Mouse (Mus musculus) adrenal gland, adult 2 months (tissue): Measurements from ENCODE around the gene Fam20c. TPM values are rescaled to one million over a fixed set of nuclear protein-coding genes. Genes with fewer than 3 reads are reported as not detected.
A peak's percentile ranks its signal among the peaks of the same experiment; 100 is the strongest.

Source experiments
- DNase-seq: peaks from one replicate; pipeline ENCODE4 v3.0.0; 2021
- polyA plus RNA-seq: library from polyadenylated mRNA; depleted of rRNA; stranded (reverse); fragments of >200 nt; gene quantifications from 2 replicates; pipeline ENCODE4 v1.2.3, GENCODE M21; 2012
- total RNA-seq, 2 experiments: library from RNA; stranded (reverse); gene quantifications; 2 replicates each; pipeline ENCODE4 v1.2.3; 2021

Gene Fam20c
- total and polyA plus RNA-seq, 3 experiments = 8.4 to 37.7 (median 20.5) TPM

GRCm38 (mm10) chr5:138756311-138757085 lies 2.2 kb downstream of the Fam20c start:
- peak; percentile 45 for DNase-seq

DNA sequence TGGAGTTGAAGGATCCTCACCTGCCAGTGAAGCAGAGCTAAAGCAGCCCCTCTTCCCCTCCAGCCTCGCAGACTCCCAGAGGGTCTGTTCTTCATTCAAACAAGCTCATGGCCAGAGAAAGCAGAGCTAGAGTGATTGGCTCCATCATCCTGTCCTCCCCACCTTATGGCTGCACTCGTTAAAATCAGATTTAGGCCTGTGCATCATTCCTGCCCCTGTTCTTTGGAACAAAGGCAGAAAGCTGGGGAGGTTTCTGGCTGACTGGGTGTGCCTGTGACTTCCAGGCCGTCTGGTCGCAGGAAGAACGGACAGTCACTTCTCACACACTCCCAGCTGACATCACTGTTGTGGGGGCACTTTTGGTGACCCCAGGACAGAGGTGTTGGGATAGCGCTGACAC lies 2.8 kb downstream of the Fam20c start:
- DNase-seq = no peak

GRCm38 (mm10) chr5:138757616-138758015 lies 3.3 kb downstream of the Fam20c start:
- no peak for DNase-seq

GRCm38 (mm10) chr5:138758533-138758932 lies 4.2 kb downstream of the Fam20c start:
- no peak for DNase-seq

- no peak for DNase-seq
These were observed 7.6 kb downstream of the Fam20c start for GRCm38 (mm10) chr5:138761836-138762334.

DNA sequence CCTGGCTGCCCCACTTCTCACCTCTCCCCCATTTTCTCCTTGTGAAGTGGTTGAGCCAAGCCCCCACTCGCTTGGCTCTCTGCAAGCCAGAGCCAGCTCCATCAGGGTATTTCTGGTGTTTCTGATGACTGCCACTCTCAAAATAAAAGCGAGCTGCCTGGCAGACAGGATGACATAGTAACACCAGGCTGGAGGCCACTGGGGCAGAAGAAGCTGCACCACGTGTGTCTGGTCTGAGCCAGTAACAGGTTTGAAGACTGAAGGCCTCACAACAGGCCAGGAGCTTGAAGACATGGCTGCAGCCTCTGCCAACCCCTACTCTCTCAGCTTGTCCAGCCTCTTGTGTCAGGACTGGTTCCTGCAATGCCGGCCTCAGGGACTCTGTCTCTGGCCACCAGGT lies 8.0 kb downstream of the Fam20c start:
- no peak for DNase-seq

DNA sequence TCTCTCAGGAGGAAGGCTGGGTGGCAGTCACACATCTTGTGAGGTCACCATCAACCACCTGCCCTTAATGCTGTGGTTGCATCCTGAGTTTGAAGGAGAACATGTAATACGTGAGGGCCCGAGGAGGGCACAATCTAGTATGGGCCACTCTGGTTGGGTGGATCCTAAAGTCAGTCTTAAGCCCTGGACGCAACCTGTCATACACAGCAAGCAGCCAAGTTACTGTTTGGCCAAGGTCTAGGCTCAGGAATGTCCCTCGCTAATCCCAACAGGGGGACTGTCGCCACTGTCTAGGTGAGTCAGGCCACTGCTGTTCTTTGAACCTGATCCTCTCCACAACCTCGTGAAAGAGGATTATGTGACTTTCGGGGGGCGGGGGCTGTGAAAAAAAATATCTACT lies 10.3 kb downstream of the Fam20c start:
- no peak for DNase-seq

- no peak for DNase-seq
These were observed 13.3 kb downstream of the Fam20c start for GRCm38 (mm10) chr5:138767650-138768049.

- no peak for DNase-seq
These were observed 14.4 kb downstream of the Fam20c start for GRCm38 (mm10) chr5:138768704-138769103.

DNA sequence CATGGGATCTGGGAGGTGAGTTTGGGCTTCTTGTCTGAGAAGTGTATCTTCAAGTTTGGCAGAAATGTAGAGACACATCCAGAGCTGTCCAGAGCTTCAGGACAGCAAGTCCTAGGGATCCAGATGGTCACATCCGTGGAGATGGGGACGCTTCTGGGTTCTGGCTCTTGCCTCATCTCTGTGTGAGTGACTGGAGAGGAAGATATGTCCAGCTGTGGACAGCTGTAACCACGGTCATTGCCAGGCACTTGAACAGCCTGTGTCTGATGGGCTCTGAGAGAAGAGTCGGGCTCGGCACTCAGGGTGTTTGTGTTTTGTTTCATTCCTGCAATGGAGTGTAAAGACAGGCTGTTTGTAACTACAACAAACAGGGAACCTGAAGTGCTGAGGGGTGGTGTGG lies 14.8 kb downstream of the Fam20c start:
- DNase-seq = no peak

- DNase-seq = peak; percentile 37
These were observed 20.8 kb downstream of the Fam20c start for GRCm38 (mm10) chr5:138775096-138775495.

DNA sequence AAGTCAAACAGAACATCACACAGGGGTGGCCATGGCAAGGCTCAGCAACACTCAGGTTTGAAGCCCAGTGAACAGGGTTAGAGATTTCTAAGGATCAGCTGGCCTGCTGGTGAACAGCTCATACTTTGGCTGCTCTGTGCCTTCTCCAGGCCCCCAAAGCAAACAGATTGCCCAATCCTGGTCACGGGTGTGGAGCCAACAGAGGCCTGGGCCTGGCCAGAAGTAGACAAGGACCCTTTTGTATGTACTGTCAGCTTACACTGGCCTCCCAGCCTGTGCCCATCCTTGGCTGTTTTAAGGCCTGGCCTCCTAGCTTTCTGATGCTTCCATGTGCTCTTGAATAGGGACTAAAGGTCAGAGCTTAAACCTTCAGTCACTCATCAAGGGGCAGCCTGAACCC lies 22.0 kb downstream of the Fam20c start:
- peak; percentile 33 for DNase-seq

DNA sequence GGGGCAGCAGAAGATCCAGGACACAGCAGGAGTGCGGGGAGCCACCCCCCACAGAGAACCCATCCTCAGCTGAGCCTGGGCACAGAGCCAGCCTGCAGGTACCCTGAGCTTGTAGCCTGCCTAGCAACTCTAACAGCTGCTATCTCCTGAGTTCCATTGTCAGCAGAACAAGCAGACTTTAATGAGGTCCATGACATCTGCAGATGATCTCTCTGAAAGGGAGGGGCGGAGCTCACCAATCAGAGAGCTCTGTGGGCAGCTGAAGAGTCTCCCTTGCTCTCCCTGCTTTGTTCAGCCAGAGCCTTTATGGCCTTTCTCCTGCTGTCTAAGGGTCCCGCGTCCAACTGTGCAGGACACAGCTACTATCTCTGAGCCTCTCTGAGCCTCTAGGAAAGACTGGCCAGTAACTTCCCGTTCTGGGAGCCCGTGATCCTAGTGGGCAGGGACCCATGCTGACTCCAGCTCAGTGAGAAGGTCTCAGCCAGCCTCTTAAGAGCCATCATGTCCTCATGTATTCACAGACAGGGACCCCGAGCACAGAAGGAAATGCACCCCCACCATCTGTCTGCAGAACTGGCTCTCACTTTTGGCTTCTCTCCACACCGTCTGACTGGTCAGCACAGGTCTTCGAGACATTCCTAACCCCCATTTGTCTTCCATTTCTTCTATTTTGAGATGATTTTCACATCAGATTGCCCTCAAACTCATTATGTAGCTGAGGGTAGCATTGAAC lies 24.6 kb downstream of the Fam20c start:
- DNase-seq = no peak

DNA sequence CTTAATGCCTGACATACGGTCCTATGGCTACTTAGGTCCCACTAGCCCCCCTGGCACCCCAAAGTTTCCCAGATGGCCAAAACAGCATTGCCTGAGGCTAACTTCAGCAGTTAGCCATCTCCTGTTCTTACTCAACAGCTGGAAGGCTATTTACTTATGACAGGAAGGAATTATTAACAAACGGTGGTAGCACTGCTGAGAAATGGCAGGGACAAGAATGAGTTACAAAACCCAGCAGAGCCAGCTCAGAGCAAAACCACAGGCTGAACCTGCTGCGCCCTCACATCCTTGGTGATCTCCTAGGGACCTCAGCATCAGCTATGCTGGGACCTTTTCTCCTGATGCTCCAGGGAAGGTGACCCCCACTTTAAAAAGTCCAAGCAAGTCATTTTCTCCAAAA lies 25.3 kb downstream of the Fam20c start:
- DNase-seq = no peak

DNA sequence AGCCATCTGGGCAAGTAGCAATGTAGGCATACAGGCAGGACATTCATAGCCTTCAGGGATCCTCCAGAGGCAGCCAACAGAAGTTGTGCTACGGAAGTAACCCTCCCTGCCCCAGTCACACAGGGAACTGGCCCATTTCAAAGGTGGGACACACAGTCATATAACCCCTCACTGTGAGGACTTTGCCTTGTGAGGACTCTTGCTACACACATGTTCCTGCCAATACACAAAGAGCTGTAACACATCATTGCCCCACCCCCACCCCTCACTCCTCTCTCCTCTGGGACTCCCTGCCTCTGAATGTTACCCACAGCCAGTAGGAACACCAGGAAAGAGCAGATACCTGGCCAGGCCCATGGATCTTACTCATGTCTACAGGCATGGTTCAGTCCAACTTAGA lies 28.4 kb downstream of the Fam20c start:
- no peak for DNase-seq

DNA sequence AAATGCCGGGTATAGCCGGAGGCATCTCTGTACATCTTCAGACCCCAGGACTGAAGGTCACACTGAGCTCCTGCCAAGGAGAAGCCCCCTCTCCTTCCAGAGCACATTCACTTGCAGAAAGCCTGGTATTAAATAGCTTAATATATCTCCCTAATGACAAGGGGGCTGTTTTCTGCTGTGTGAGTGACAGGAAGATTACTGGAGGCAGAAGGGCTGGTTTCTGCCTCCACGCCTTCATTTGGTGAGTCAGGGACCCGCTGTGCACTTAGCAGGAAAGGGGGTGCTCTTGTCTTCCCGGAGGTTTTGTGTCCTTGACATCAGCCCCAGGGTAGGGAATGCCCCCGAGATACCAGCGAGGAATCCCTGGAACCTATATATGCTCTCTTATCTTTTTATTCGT lies 28.9 kb downstream of the Fam20c start:
- DNase-seq = no peak

DNA sequence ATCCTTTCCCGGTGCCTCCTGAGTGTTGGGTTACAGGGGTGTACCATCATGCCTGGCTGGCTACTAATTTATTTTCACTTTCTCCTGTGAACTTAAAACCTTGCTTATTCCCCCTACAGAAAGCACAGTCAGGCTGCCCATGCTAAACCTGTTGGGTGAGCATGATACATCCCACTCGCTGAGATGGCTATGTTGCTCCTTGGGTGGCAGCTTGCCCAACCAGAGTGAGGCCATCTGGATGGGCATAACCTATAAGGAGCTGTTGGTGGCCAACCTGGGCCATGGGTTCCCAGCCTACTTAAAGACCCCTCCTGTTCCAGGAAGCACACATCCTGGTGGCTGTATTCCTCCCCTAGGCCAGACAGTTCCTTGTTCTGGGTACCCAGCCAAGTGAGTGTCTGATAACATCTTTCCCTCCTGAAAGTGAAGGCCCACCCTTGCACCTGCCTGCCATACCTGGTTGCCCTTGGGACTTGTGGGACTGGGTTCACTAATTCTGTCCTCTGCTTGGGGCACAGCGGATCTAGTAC lies 31.7 kb downstream of the Fam20c start:
- no peak for DNase-seq

DNA sequence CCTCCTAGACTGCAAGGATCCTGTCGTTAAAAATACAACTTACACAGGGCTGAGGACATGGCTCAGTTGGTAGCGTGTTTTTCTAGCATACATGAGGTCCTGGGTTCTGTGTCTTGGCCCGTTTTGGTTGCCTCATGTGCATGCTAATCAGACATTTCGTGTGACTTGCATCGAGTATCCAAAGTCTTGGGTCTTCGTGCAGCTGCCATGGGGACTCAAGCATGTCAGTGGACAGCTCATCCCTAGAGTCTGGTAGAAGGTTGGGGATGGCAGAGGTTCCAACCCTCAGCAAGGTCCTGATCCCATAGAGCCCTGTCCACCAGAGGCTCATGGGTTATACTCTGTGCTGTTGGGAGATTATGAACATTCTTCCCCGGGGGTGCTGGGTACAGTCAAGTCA lies 33.3 kb downstream of the Fam20c start:
- no peak for DNase-seq

- DNase-seq = peak; percentile 16
These were observed 34.3 kb downstream of the Fam20c start for GRCm38 (mm10) chr5:138788481-138789211.

GRCm38 (mm10) chr5:138790954-138791480 lies 36.7 kb downstream of the Fam20c start:
- peak; percentile 23 for DNase-seq

DNA sequence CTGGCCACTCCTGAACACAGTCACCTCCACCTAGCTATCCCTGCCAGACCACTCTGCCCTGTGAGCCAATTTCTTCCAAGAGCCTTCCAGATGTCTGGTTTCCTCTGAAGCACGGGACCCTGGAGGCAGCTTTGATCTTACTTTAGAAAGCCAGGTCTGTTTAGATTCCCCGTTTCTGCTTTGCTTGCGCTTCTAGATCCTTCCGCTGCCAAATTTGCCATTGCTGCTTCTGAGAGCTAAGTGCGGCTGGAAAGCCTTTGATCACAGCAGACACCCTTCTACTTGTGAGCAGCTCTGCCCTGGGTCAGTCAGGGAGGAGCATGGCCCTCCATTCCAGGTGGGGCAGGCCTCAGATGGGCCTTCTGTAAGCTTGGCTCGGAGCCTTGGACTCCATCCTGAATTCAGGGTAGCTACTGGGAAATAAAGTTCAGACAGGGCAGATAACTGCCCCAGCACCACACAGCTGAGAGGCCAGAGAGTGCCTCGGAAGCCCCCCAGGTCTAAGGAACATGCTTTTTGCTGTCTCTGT lies 47.3 kb downstream of the Fam20c start:
- DNase-seq = no peak

DNA sequence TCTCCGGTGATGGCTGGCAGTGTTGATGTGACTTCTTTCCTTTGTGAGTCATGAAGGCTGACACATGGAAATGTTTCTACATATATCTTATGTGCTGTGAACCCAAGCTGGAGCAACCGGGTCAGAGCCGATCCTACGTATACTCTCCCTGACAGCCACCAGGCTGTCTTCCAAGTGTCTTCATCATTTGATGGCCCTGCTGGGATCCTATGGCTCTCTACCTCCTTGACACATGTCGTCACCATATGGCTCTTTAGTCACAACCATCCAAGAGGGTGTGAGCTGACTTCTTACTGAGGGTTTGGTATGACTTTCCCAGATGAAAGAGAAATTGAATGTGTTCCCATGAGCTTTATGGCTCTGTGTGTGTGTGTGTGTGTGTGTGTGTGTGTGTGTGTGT lies 50.0 kb downstream of the Fam20c start:
- no peak for DNase-seq
